Mouse (Mus musculus) liver, embryonic 15.5 days (tissue): ENCODE measurements around the gene Eif4e3. TPM values are rescaled to one million over a fixed set of nuclear protein-coding genes. Genes with fewer than 3 reads are reported as not detected.

ENCODE experiments used
- ATAC-seq: fragments of 200-750 bp; cut with Nextera tagmentation; 2 replicates; pipeline ENCODE4 v1.8.0; 2017; ENCODE audit warnings: moderate number of reproducible peaks, mild to moderate bottlenecking, moderate library complexity; ENCODE audit not compliant: insufficient read depth
- H3K27ac ChIP-seq: fragments of 300-500 bp; sonication (generic); replicated peaks from 2 replicates; pipeline ENCODE4 v1.5.1; 2015; ENCODE audit warnings: mild to moderate bottlenecking, inconsistent platforms
- H3K27me3 ChIP-seq: fragments of 300-500 bp; sonication (generic); 2 replicates; pipeline ENCODE4 v1.6.1; 2015; ENCODE audit warnings: mild to moderate bottlenecking, inconsistent platforms
- H3K36me3 ChIP-seq: fragments of 300-500 bp; sonication (generic); replicated peaks from 2 replicates; pipeline ENCODE4 v1.6.1; 2015; ENCODE audit warnings: moderate library complexity, mild to moderate bottlenecking, inconsistent platforms
- H3K4me1 ChIP-seq: fragments of 300-500 bp; sonication (generic); replicated peaks from 2 replicates; pipeline ENCODE4 v1.6.1; 2015; ENCODE audit warnings: inconsistent platforms
- H3K4me2 ChIP-seq: fragments of 300-500 bp; sonication (generic); 2 replicates; pipeline ENCODE4 v1.6.1; 2015; ENCODE audit warnings: moderate library complexity, mild to moderate bottlenecking, inconsistent platforms
- H3K4me3 ChIP-seq: fragments of 300-500 bp; sonication (generic); replicated peaks from 2 replicates; pipeline ENCODE4 v1.5.1; 2015; ENCODE audit warnings: mild to moderate bottlenecking, inconsistent platforms
- H3K9ac ChIP-seq: fragments of 300-500 bp; sonication (generic); 2 replicates; pipeline ENCODE4 v1.6.1; 2015; ENCODE audit warnings: moderate library complexity, mild to moderate bottlenecking, inconsistent platforms
- H3K9me3 ChIP-seq: fragments of 300-500 bp; sonication (generic); replicated peaks from 2 replicates; pipeline ENCODE4 v1.6.1; 2016; ENCODE audit warnings: inconsistent platforms
- WGBS: fragments of 180-500 bp; shearing (Covaris S2); methylation state at CpG from one replicate; pipeline ENCODE4 v1.1.7; 2015; ENCODE audit warnings: mixed read lengths; ENCODE audit not compliant: insufficient replicate concordance; 5-methylcytosine and 5-hydroxymethylcytosine counted together
- polyA plus RNA-seq: library from polyadenylated mRNA; unstranded; fragments of >200 nt; fragmentation: Nextera tagmentation; extraction: Ambion mirVana; gene quantifications from 2 replicates; pipeline ENCODE4 v1.2.1, GENCODE M21; 2015

Eif4e3 gene
- polyA plus RNA-seq, 1 experiment from 2014 or later: 2.2 TPM

- Histone ChIP-seq H3K9ac (no peak overlapping the region), H3K27me3 (no peaks in the 10 kb centered on the region), H3K36me3 (no peaks in the 10 kb centered on the region), H3K4me1 (peaks cover 11% of the 10 kb centered on the region; the same call in 1 of the 2 replicates), H3K27ac (no peak overlapping the region), H3K4me2 (no peak overlapping the region), H3K4me3 (no peak overlapping the region), H3K9me3 (no peaks in the 10 kb centered on the region)
- no peak for ATAC-seq
- WGBS: 56% methylated on average over 8 of the region's 8 CpGs
Measured at GRCm38 (mm10) chr6:99636801-99637200, 29.8 kb downstream of the Eif4e3 start.

GRCm38 (mm10) chr6:99636121-99636520 lies 30.4 kb downstream of the Eif4e3 start:
- no peaks in the 10 kb centered on the region for H3K9me3 ChIP-seq
- no peak overlapping the region for H3K4me3 ChIP-seq
- H3K4me2 ChIP-seq: no peak overlapping the region
- peaks cover 11% of the 10 kb centered on the region; the same call in 1 of the 2 replicates for H3K4me1 ChIP-seq
- WGBS: 63% methylated on average over 9 of the region's 9 CpGs
- no peaks in the 10 kb centered on the region for H3K36me3 ChIP-seq
- H3K27me3 ChIP-seq: no peaks in the 10 kb centered on the region
- no peak for ATAC-seq
- H3K27ac ChIP-seq: no peak overlapping the region
- H3K9ac ChIP-seq: no peak overlapping the region

- ATAC-seq: no peak
- WGBS: 64% methylated on average over 32 of the region's 32 CpGs
- Histone ChIP-seq H3K4me3 (no peak overlapping the region), H3K4me2 (no peak overlapping the region), H3K36me3 (no peaks in the 10 kb centered on the region), H3K9ac (no peak overlapping the region), H3K27me3 (no peaks in the 10 kb centered on the region), H3K9me3 (no peaks in the 10 kb centered on the region), H3K4me1 (peaks cover 8% of the 10 kb centered on the region; the same call in 1 of the 2 replicates), H3K27ac (no peak overlapping the region)
Measured at GRCm38 (mm10) chr6:99632121-99632980, 34.2 kb downstream of the Eif4e3 start.

GRCm38 (mm10) chr6:99631637-99632036 lies 34.9 kb downstream of the Eif4e3 start:
- 71% methylated on average over 5 of the region's 5 CpGs for WGBS
- Histone ChIP-seq H3K4me1 (peaks cover 2% of the 10 kb centered on the region; the same call in 1 of the 2 replicates), H3K27ac (no peak overlapping the region), H3K4me2 (no peak overlapping the region), H3K9me3 (no peaks in the 10 kb centered on the region), H3K9ac (no peak overlapping the region), H3K4me3 (no peak overlapping the region), H3K36me3 (no peaks in the 10 kb centered on the region), H3K27me3 (no peaks in the 10 kb centered on the region)
- no peak for ATAC-seq

GRCm38 (mm10) chr6:99629726-99630458 lies 36.7 kb downstream of the Eif4e3 start:
- WGBS: 69% methylated on average over 8 of the region's 8 CpGs
- Histone ChIP-seq H3K9me3 (no peaks in the 10 kb centered on the region), H3K4me2 (no peak overlapping the region)

GRCm38 (mm10) chr6:99626347-99626746 lies 40.2 kb downstream of the Eif4e3 start:
- no peaks in the 10 kb centered on the region for H3K27me3 ChIP-seq
- no peaks in the 10 kb centered on the region for H3K4me1 ChIP-seq
- H3K9me3 ChIP-seq: no peaks in the 10 kb centered on the region
- H3K36me3 ChIP-seq: no peaks in the 10 kb centered on the region
- WGBS: 50% methylated on average over 2 of the region's 2 CpGs
- no peak overlapping the region for H3K4me2 ChIP-seq
- no peak overlapping the region for H3K9ac ChIP-seq
- no peak for ATAC-seq
- H3K4me3 ChIP-seq: no peak overlapping the region
- no peak overlapping the region for H3K27ac ChIP-seq

More at GRCm38 (mm10) chr6:99629726-99630458, 36.7 kb downstream of the Eif4e3 start:
- Histone ChIP-seq H3K4me1 (no peaks in the 10 kb centered on the region), H3K36me3 (no peaks in the 10 kb centered on the region), H3K27me3 (no peaks in the 10 kb centered on the region), H3K9ac (no peak overlapping the region), H3K27ac (no peak overlapping the region), H3K4me3 (no peak overlapping the region)
- ATAC-seq: no peak

GRCm38 (mm10) chr6:99625803-99626202 lies 40.8 kb downstream of the Eif4e3 start:
- no peaks in the 10 kb centered on the region for H3K36me3 ChIP-seq
- no peak overlapping the region for H3K27ac ChIP-seq

GRCm38 (mm10) chr6:99625306-99625705 lies 41.3 kb downstream of the Eif4e3 start:
- WGBS: 47% methylated on average over 7 of the region's 7 CpGs
- H3K9ac ChIP-seq: no peak overlapping the region
- ATAC-seq: no peak
- no peaks in the 10 kb centered on the region for H3K9me3 ChIP-seq
- no peaks in the 10 kb centered on the region for H3K27me3 ChIP-seq
- no peak overlapping the region for H3K27ac ChIP-seq
- no peak overlapping the region for H3K4me2 ChIP-seq
- no peaks in the 10 kb centered on the region for H3K36me3 ChIP-seq
- no peaks in the 10 kb centered on the region for H3K4me1 ChIP-seq
- no peak overlapping the region for H3K4me3 ChIP-seq

More at GRCm38 (mm10) chr6:99625803-99626202, 40.8 kb downstream of the Eif4e3 start:
- no peak overlapping the region for H3K4me3 ChIP-seq
- no peaks in the 10 kb centered on the region for H3K27me3 ChIP-seq
- 22% methylated on average over 7 of the region's 7 CpGs for WGBS
- H3K9me3 ChIP-seq: no peaks in the 10 kb centered on the region
- H3K4me2 ChIP-seq: no peak overlapping the region
- H3K4me1 ChIP-seq: no peaks in the 10 kb centered on the region
- H3K9ac ChIP-seq: no peak overlapping the region
- no peak for ATAC-seq

GRCm38 (mm10) chr6:99624542-99624941 lies 42.0 kb downstream of the Eif4e3 start:
- Histone ChIP-seq H3K4me3 (no peak overlapping the region), H3K4me2 (no peak overlapping the region), H3K9ac (no peak overlapping the region), H3K9me3 (no peaks in the 10 kb centered on the region), H3K36me3 (no peaks in the 10 kb centered on the region), H3K27ac (no peak overlapping the region), H3K27me3 (no peaks in the 10 kb centered on the region), H3K4me1 (no peaks in the 10 kb centered on the region)
- no peak for ATAC-seq
- WGBS: 59% methylated on average over 3 of the region's 3 CpGs

- Histone ChIP-seq H3K27ac (no peak overlapping the region), H3K36me3 (no peaks in the 10 kb centered on the region), H3K4me1 (no peaks in the 10 kb centered on the region), H3K27me3 (no peaks in the 10 kb centered on the region), H3K4me3 (no peak overlapping the region), H3K9me3 (no peaks in the 10 kb centered on the region), H3K4me2 (no peak overlapping the region), H3K9ac (no peak overlapping the region)
- ATAC-seq: no peak
- 32% methylated on average over 6 of the region's 6 CpGs for WGBS
Measured at GRCm38 (mm10) chr6:99623641-99624040, 42.9 kb downstream of the Eif4e3 start.

- no peak overlapping the region for H3K4me3 ChIP-seq
- H3K27me3 ChIP-seq: no peaks in the 10 kb centered on the region
- H3K4me1 ChIP-seq: no peaks in the 10 kb centered on the region
- WGBS: 54% methylated on average over 4 of the region's 4 CpGs
- H3K36me3 ChIP-seq: no peaks in the 10 kb centered on the region
- no peak overlapping the region for H3K9ac ChIP-seq
- ATAC-seq: no peak
- H3K27ac ChIP-seq: no peak overlapping the region
- H3K9me3 ChIP-seq: no peaks in the 10 kb centered on the region
- no peak overlapping the region for H3K4me2 ChIP-seq
Measured at GRCm38 (mm10) chr6:99621167-99621566, 45.4 kb downstream of the Eif4e3 start.
